Mouse (Mus musculus) heart, embryonic 11.5 days (tissue): ENCODE measurements around the gene Ap3m1. TPM values are rescaled to one million over a fixed set of nuclear protein-coding genes. Genes with fewer than 3 reads are reported as not detected.
"Not testable (repeated sequence)": the region's sequence is repeated elsewhere in the genome, so short reads cannot be mapped to it uniquely, and the experiment has no call there.

ENCODE experiments used
- ATAC-seq: fragments of 200-750 bp; cut with Nextera tagmentation; replicated peaks from 2 replicates; pipeline ENCODE4 v1.8.0; 2017; ENCODE audit warnings: moderate library complexity; ENCODE audit not compliant: insufficient number of reproducible peaks, low FRiP score, low TSS enrichment
- H3K27ac ChIP-seq: fragments of 300-500 bp; sonication (generic); 2 replicates; pipeline ENCODE4 v1.5.1; 2014; ENCODE audit warnings: mild to moderate bottlenecking, low read depth, low read length
- H3K27me3 ChIP-seq: fragments of 300-500 bp; sonication (generic); 2 replicates; pipeline ENCODE4 v1.6.1; 2014; ENCODE audit warnings: mild to moderate bottlenecking, low read length, mixed read lengths; ENCODE audit not compliant: control insufficient read depth, insufficient read depth
- H3K36me3 ChIP-seq: fragments of 300-500 bp; sonication (generic); 2 replicates; pipeline ENCODE4 v1.6.1; 2014; ENCODE audit warnings: mild to moderate bottlenecking, low read length, moderate library complexity, mixed read lengths; ENCODE audit not compliant: control insufficient read depth, insufficient read depth
- H3K4me1 ChIP-seq: fragments of 300-500 bp; sonication (generic); 2 replicates; pipeline ENCODE4 v1.6.1; 2014; ENCODE audit warnings: low read length; ENCODE audit not compliant: control insufficient read depth, insufficient read depth
- H3K4me2 ChIP-seq: fragments of 300-500 bp; sonication (generic); 2 replicates; pipeline ENCODE4 v1.6.1; 2014; ENCODE audit warnings: mild to moderate bottlenecking, moderate library complexity
- H3K4me3 ChIP-seq: fragments of 300-500 bp; sonication (generic); 2 replicates; pipeline ENCODE4 v1.5.1; 2014; ENCODE audit warnings: low read depth, low read length
- H3K9ac ChIP-seq: fragments of 300-500 bp; sonication (generic); 2 replicates; pipeline ENCODE4 v1.6.1; 2014; ENCODE audit warnings: mild to moderate bottlenecking, low read depth, low read length, moderate library complexity
- H3K9me3 ChIP-seq: fragments of 300-500 bp; sonication (generic); replicated peaks from 2 replicates; pipeline ENCODE4 v1.6.1; 2016; ENCODE audit warnings: low read length; ENCODE audit not compliant: control insufficient read depth
- WGBS: fragments of 180-500 bp; shearing (Covaris S2); extraction: QIAGEN DNeasy Blood & Tissue Kit; methylation state at CpG from one replicate; pipeline ENCODE4 v1.1.7; 2014; ENCODE audit not compliant: insufficient replicate concordance; 5-methylcytosine and 5-hydroxymethylcytosine counted together
- polyA plus RNA-seq: library from polyadenylated mRNA; unstranded; fragments of >200 nt; fragmentation: Nextera tagmentation; extraction: Ambion mirVana; gene quantifications from 2 replicates; pipeline ENCODE4 v1.2.1, GENCODE M21; 2014

The Ap3m1 gene
- 84.6 and 98.0 TPM in 2 replicates for polyA plus RNA-seq

DNA sequence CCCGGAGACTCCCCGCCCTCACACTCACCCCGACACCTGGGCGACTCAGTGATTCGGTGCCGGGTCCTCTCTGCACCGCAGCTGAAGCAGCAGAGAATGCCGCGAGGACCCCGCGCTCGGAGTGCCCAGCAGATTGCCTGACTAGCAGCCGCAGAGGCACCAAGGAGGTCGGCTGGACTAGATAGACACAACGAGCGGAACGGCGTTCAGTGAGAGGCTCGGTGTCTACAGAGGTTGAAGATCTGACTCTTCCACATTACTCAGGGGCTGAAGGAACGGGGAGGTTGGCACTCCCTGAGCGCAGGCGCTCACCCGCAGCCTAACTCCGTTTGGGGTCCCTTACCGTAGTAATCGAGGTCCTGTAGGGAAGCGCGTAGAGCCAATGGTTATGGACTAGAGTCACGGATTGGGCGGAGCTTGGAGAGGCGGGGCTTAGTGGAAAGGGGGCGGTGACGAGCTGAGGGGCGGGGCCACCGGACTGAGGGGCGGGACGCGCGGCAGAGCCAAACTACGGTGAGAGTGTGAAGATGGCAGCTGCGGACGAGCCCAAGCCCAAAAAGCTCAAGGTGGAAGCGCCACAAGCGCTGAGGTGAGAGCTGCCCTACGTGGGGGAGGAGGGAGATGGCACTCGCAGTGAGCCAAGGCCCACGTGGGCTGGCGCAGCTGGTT lies at the start of gene Ap3m1, which contains the start of gene Adk:
Gene Ap3m1 (minus strand): TSS at position 397 of the 669 bp plus-strand sequence.
Gene Adk (plus strand): TSS at position 463 of the 669 bp plus-strand sequence.
- peak; percentile 95 for ATAC-seq
- Histone ChIP-seq H3K4me2 (peak within 1 kb of the TSS; percentile 93), H3K9ac (peak within 1 kb of the TSS; percentile 89), H3K4me3 (peak within 1 kb of the TSS; percentile 86), H3K9me3 (no peaks in the 10 kb centered on the region), H3K4me1 (peaks cover 14% of the 10 kb centered on the region), H3K27ac (peak within 1 kb of the TSS; percentile 93), H3K27me3 (no peaks in the 10 kb centered on the region), H3K36me3 (no peaks in the 10 kb centered on the region; the same call in 1 of the 2 replicates)
- under 1% methylated on average over 48 of the region's 48 CpGs for WGBS

DNA sequence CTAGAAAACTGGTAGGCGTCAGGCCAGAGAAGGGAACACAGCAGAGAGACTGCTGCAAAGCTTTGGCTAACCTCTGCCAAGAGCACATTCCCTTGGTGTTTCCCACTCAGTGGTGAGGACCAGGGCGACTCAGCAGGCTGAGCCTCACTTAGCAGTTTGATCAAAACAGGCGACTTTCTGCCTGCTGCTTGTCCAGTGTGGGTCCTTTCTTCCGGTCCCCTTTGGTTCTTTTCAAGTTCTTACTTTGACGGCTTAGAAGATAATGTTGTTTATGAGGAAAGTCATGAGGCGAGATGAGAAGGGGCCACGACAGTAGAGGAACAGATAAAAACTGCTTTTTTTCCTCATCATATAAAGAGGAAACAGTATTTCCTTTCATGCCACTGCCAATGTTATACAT lies 49.3 kb upstream of the Ap3m1 start:
- 30% methylated on average over 7 of the region's 7 CpGs for WGBS
- Histone ChIP-seq H3K27me3 (no peaks in the 10 kb centered on the region), H3K4me3 (no peak overlapping the region), H3K9ac (no peak overlapping the region), H3K27ac (0 out of 2 replicates have a peak overlapping the region, but pooled peaks have one; percentile 4), H3K4me2 (no peak overlapping the region), H3K9me3 (no peaks in the 10 kb centered on the region), H3K4me1 (peaks cover 21% of the 10 kb centered on the region), H3K36me3 (no peaks in the 10 kb centered on the region)
- ATAC-seq: no peak

DNA sequence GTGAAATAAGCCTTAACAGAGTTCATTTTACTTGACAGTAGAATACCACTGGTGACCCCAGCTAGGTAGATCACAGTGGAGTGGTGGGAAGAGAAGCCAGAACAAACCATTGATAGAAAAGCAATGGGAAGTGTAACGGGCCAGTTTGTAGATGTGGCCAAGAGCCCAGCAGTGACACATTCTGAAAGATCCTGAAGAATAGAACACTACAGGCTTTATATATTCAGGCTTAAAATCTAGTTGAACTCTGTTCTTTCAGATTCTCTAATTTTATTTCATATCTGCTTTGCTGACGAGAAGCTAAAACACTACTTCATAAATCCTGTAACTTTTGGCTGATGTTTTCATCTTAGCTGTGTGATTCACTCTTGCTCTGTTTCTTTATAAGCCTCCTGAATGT lies 48.6 kb upstream of the Ap3m1 start:
- 66% methylated on average over 2 of the region's 2 CpGs for WGBS
- no peak overlapping the region for H3K27ac ChIP-seq
- H3K36me3 ChIP-seq: no peaks in the 10 kb centered on the region
- H3K4me1 ChIP-seq: peaks cover 21% of the 10 kb centered on the region
- H3K4me2 ChIP-seq: no peak overlapping the region
- ATAC-seq: no peak
- H3K9me3 ChIP-seq: no peaks in the 10 kb centered on the region
- no peaks in the 10 kb centered on the region for H3K27me3 ChIP-seq
- H3K9ac ChIP-seq: no peak overlapping the region
- H3K4me3 ChIP-seq: no peak overlapping the region

DNA sequence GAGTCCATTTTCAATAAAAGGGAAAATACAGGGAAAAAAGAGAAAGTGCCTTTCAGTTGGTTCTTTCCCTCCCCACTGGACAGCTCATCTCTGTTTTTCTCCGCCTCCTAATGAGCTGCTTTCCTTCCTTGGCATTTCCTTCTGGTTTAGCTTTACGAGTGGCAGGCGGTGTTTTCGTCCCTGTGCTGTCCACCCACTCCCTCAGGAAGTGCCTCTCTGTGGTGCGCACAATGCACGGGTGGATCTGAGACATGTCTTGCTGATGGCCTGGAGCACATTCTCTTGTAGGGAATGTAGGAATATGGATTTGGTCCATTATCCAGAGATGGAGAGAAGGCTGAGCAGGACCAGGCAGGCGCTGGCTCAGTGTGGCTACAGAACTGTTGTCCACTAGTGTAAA lies 47.1 kb upstream of the Ap3m1 start:
- H3K27ac ChIP-seq: no peak overlapping the region

DNA sequence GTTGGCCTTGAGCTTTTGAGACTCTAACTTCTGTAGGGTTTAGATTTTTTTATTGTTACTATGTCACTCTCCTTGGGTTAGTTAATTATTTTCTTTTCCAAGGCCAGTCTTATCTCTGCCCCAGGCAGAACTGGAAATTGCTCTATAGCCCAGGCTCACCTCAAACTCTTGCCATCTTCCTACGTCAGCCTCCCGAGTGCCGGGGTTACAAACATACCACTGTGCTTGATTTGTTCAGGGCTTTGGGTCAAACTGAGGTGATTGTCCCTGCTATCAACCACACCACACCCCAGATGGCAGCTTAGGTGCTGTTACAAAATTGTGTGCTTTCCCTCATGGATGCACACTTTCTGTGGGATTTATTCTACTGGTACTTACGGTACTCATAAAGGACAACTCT lies 44.4 kb upstream of the Ap3m1 start:
- Histone ChIP-seq H3K9ac (no peak overlapping the region), H3K27me3 (no peaks in the 10 kb centered on the region), H3K27ac (no peak overlapping the region), H3K9me3 (no peaks in the 10 kb centered on the region), H3K4me3 (no peak overlapping the region), H3K36me3 (0 out of 2 replicates have a peak, but pooled peaks cover 4% of the 10 kb centered on the region), H3K4me2 (no peak overlapping the region), H3K4me1 (peaks cover 20% of the 10 kb centered on the region)
- no peak for ATAC-seq
- whole genome bisulfite sequencing: 62% methylated on average over 4 of the region's 4 CpGs

More for the DNA sequence above, 47.1 kb upstream of the Ap3m1 start:
- no peak overlapping the region for H3K9ac ChIP-seq
- WGBS: 60% methylated on average over 7 of the region's 7 CpGs
- H3K4me3 ChIP-seq: no peak overlapping the region
- H3K9me3 ChIP-seq: no peaks in the 10 kb centered on the region
- H3K36me3 ChIP-seq: no peaks in the 10 kb centered on the region
- no peak for ATAC-seq
- H3K27me3 ChIP-seq: no peaks in the 10 kb centered on the region
- H3K4me1 ChIP-seq: peaks cover 25% of the 10 kb centered on the region
- no peak overlapping the region for H3K4me2 ChIP-seq

DNA sequence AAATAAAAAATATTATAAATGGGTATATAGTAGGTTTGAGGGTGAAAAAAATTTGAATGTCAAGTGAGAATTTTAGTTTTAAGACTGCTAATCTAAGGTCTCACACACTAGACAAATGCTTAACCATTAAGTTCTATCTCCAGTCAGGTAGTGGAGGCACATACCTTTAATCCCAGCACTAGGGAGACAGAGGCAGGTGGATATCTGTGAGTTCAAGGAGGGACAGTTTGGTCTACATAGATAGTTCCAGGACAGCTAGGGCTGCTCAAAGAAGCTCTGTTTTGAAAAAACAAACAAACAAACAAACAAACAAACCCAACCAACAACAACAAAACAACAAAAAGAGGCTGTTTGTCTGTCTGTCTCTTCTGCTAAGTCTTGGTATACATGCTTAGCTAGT lies 44.0 kb upstream of the Ap3m1 start:
- peaks cover 15% of the 10 kb centered on the region for H3K4me1 ChIP-seq
- no peak for ATAC-seq

DNA sequence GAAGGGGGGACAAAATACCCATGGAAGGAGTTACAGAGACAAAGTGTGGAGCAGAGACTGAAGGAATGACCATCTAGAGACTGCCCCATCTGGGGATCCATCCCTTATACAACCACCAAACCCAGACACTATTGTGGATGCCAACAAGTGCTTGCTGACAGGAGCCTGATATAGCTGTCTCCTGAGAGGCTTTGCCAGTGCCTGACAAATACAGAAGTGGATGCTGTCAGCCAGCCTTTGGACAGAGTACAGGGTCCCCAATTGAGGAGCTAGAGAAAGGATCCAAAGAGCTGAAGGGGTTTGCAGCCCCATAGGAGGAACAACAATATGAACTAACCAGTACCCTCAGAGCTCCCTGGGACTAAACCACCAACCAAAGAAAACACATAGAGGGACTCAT lies 41.9 kb upstream of the Ap3m1 start:
- not testable (repeated sequence) for H3K9me3 ChIP-seq, H3K4me3 ChIP-seq, H3K36me3 ChIP-seq, H3K9ac ChIP-seq, ATAC-seq, H3K27me3 ChIP-seq, H3K4me2 ChIP-seq, H3K27ac ChIP-seq
- H3K4me1 ChIP-seq: peaks cover 12% of the 10 kb centered on the region

More for the DNA sequence above, 44.0 kb upstream of the Ap3m1 start:
- no peak overlapping the region for H3K4me2 ChIP-seq
- no peaks in the 10 kb centered on the region for H3K27me3 ChIP-seq
- no peaks in the 10 kb centered on the region for H3K9me3 ChIP-seq
- 0 out of 2 replicates have a peak, but pooled peaks cover 4% of the 10 kb centered on the region for H3K36me3 ChIP-seq
- H3K27ac ChIP-seq: no peak overlapping the region
- H3K9ac ChIP-seq: no peak overlapping the region
- no peak overlapping the region for H3K4me3 ChIP-seq

DNA sequence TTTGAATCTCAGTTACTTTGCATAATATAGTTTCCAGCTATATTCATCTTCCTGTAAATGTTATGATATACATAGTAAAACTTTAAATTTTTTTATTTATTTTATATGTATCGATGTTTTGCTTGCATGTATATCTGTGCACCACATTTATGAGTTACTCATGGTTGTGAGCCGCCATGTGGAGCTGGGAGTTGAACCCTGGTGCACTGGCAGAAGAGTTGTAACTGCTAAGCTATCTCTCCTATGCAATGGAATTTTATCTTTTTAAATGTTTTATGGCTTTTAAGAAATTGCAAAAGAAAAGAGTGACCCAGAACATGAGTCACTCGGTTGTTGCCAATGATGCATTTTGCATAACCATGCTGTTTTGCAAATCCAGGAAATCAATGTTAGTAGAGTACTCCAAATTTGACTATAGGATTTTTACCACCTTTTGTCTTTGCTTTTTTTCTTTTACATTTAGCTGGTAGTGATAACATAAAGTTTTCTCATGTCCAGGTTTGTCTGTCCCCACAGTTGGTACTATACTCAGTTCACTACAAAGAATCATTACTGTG lies 38.7 kb upstream of the Ap3m1 start:
- no peak for ATAC-seq
- Histone ChIP-seq H3K4me1 (peaks cover 38% of the 10 kb centered on the region), H3K4me2 (no peak overlapping the region), H3K36me3 (0 out of 2 replicates have a peak, but pooled peaks cover 4% of the 10 kb centered on the region), H3K27ac (no peak overlapping the region), H3K27me3 (no peaks in the 10 kb centered on the region), H3K4me3 (no peak overlapping the region), H3K9me3 (no peaks in the 10 kb centered on the region), H3K9ac (no peak overlapping the region)
- 93% methylated on average over 3 of the region's 3 CpGs for WGBS

DNA sequence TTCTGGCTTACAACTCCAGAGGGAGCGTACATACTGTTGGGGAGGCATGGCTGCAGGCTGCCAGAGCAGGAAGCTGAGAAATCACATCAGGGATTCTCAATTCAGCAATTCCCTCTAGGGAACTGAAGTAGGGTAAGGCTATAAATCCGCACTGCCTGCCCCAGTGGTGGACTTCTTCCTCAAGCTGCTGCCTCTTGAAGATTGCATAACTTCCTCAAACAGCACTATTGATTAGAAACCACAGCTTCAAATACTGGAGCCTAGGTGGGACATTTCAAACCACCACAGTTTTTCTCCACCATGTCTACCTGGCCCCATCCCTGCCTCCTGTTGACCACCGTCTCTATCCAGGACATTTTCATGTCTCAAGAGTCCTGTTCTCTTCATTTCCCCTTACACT lies 38.1 kb upstream of the Ap3m1 start:
- H3K4me1 ChIP-seq: peaks cover 44% of the 10 kb centered on the region
- no peak overlapping the region for H3K9ac ChIP-seq
- no peaks in the 10 kb centered on the region for H3K27me3 ChIP-seq
- H3K9me3 ChIP-seq: no peaks in the 10 kb centered on the region
- no peak overlapping the region for H3K27ac ChIP-seq
- H3K36me3 ChIP-seq: 0 out of 2 replicates have a peak, but pooled peaks cover 4% of the 10 kb centered on the region
- no peak overlapping the region for H3K4me3 ChIP-seq
- no peak for ATAC-seq
- 81% methylated on average over 3 of the region's 3 CpGs for WGBS
- no peak overlapping the region for H3K4me2 ChIP-seq
